ENCODE assay signal across 8 mouse cellular contexts in genomic region chr11:74523210-74523951, GRCm38 (mm10).
A peak's percentile ranks its signal among the peaks of the same experiment; 100 is the strongest.
DNase-seq lines count a peak whose midpoint lies in the region; ATAC-seq and TF ChIP-seq lines count a peak whose summit lies in the region.

No protein-coding gene starts in this region.

- peak overlapping the region; percentile 97 for H3K9ac ChIP-seq in CH12.LX (ENCODE audit: insufficient read depth, low read depth)
- H3K9ac ChIP-seq in hindbrain, embryonic 14.5 days, result peak overlapping the region; percentile 76
- no peak overlapping the region for H3K9ac ChIP-seq in liver, embryonic 14.5 days (replicated peaks)
- H3K9ac ChIP-seq in stomach, embryonic 16.5 days (ENCODE audit: low read length), result peak overlapping the region; percentile 79

- TF ChIP-seq EP300 in CH12.LX (IDR thresholded peaks at IDR 0.05; ENCODE audit: low read length), result peak; percentile 96
- no peak for TF ChIP-seq EP300 in liver, embryonic 14.5 days (IDR thresholded peaks at IDR 0.05; ENCODE audit: low read depth)

- H3K27ac ChIP-seq in CH12.LX (ENCODE audit: insufficient read depth, low read depth), result peak overlapping the region; percentile 98
- no peak overlapping the region for H3K27ac ChIP-seq in bone marrow macrophage, adult 2 months (ENCODE audit: insufficient read depth, low read depth, low read length)
- no peak overlapping the region for H3K27ac ChIP-seq in hindbrain, embryonic 14.5 days
- no peak overlapping the region for H3K27ac ChIP-seq in liver, embryonic 14.5 days
- H3K27ac ChIP-seq in stomach, embryonic 16.5 days (ENCODE audit: low read length), result peak overlapping the region; percentile 70

- peak; percentile 94 for DNase-seq in CH12.LX (ENCODE audit: extremely low read depth)
- DNase-seq in hindbrain, embryonic 14.5 days (ENCODE audit: low spot score), result no peak
- DNase-seq in liver, embryonic 14.5 days (ENCODE audit: low read depth in 3 of 3, low spot score in 3 of 3), result no peak
- no peak for DNase-seq in MN1 (ENCODE audit: low spot score)
- DNase-seq in adrenal gland, postnatal 25 days, result no peak

- H3K4me1 ChIP-seq in CH12.LX (ENCODE audit: control insufficient read depth in 1 of 2, insufficient read depth in 2 of 2), result peaks cover 28 to 69% of the 10 kb centered on the region in 2 experiments
- H3K4me1 ChIP-seq in bone marrow macrophage, adult 2 months (ENCODE audit: control insufficient read depth, insufficient read depth, low read length), result peaks cover 2% of the 10 kb centered on the region
- H3K4me1 ChIP-seq in hindbrain, embryonic 14.5 days (replicated peaks; ENCODE audit: control insufficient read depth, insufficient read depth, low read length), result peaks cover 20% of the 10 kb centered on the region
- peaks cover 0 to 5% of the 10 kb centered on the region in 2 experiments; a peak in 1 of 4 replicates for H3K4me1 ChIP-seq in liver, embryonic 14.5 days (replicated peaks; ENCODE audit: control insufficient read depth in 2 of 2, insufficient read depth in 2 of 2, low read length in 1 of 2)
- peaks cover 27% of the 10 kb centered on the region for H3K4me1 ChIP-seq in stomach, embryonic 16.5 days (ENCODE audit: control insufficient read depth, insufficient read depth, low read length)

- H3K9me3 ChIP-seq in CH12.LX (replicated peaks; ENCODE audit: low read length), result no peaks in the 10 kb centered on the region
- H3K9me3 ChIP-seq in hindbrain, embryonic 14.5 days (ENCODE audit: control insufficient read depth, low read length), result no peaks in the 10 kb centered on the region
- no peaks in the 10 kb centered on the region for H3K9me3 ChIP-seq in liver, embryonic 14.5 days (ENCODE audit: control insufficient read depth, low read length)
- H3K9me3 ChIP-seq in stomach, embryonic 16.5 days (replicated peaks; ENCODE audit: control insufficient read depth, low read length), result no peaks in the 10 kb centered on the region

- in situ Hi-C loops in CH12.LX (cut with MboI; ENCODE audit: low pct_ligation_motif_present, low pct_unique_long_range_greater_than_20kb, low sequenced_read_pairs), result loop anchor here (5.0 to 10.0 kb wide), 2 partner anchors 36 to 129 kb away; no protein-coding TSS in a partner anchor

- no peaks in the 10 kb centered on the region for H3K27me3 ChIP-seq in CH12.LX (replicated peaks)
- peaks cover 10% of the 10 kb centered on the region; the same call in 1 of the 2 replicates for H3K27me3 ChIP-seq in hindbrain, embryonic 14.5 days (ENCODE audit: control insufficient read depth, insufficient read depth, low read length)
- peaks cover 45% of the 10 kb centered on the region for H3K27me3 ChIP-seq in liver, embryonic 14.5 days (ENCODE audit: control insufficient read depth, insufficient read depth, low read length)
- peaks cover 21% of the 10 kb centered on the region for H3K27me3 ChIP-seq in stomach, embryonic 16.5 days (ENCODE audit: control insufficient read depth, insufficient read depth, low read length)

- WGBS in hindbrain, embryonic 14.5 days, result 5% methylated on average over 30 of the region's 30 CpGs
- WGBS in liver, embryonic 14.5 days (ENCODE audit: insufficient replicate concordance), result 7% methylated on average over 30 of the region's 30 CpGs
- 9% methylated on average over 30 of the region's 30 CpGs for WGBS in stomach, embryonic 16.5 days

- TF ChIP-seq RAD21 in CH12.LX (IDR thresholded peaks at IDR 0.05; ENCODE audit: low read depth, low read length), result no peak; the same call in 1 of the 2 replicates

- H3K4me3 ChIP-seq in CH12.LX (replicated peaks in 1 of 3; ENCODE audit: low read depth in 2 of 3, low read length in 2 of 3, poor library complexity in 1 of 3), result peak overlapping the region; percentile 55 to 90 (median 68)
- H3K4me3 ChIP-seq in bone marrow macrophage, adult 2 months (ENCODE audit: insufficient read depth, low read length), result peak overlapping the region; percentile 45; the same call in 1 of the 2 replicates
- H3K4me3 ChIP-seq in hindbrain, embryonic 14.5 days (replicated peaks; ENCODE audit: low read length), result peak overlapping the region; percentile 65
- H3K4me3 ChIP-seq in liver, embryonic 14.5 days (ENCODE audit: insufficient read depth in 1 of 2, low read depth in 2 of 2, low read length in 2 of 2), result peak overlapping the region in 1 of 2 experiments; percentile 57; a peak in 2 of 4 replicates
- H3K4me3 ChIP-seq in stomach, embryonic 16.5 days (replicated peaks; ENCODE audit: low read length), result peak overlapping the region; percentile 67

- ATAC-seq in hindbrain, embryonic 14.5 days (ENCODE audit: low FRiP score), result peak; percentile 25; the same call in 1 of the 2 replicates
- ATAC-seq in liver, embryonic 14.5 days (ENCODE audit: insufficient read depth), result no peak
- ATAC-seq in stomach, embryonic 16.5 days (ENCODE audit: insufficient read depth, low FRiP score), result no peak
- no peak for ATAC-seq in megakaryocyte progenitor cell, adult 5-6 weeks (replicated peaks; ENCODE audit: poor library complexity)

- peaks cover 2 to 17% of the 10 kb centered on the region in 2 experiments for H3K36me3 ChIP-seq in CH12.LX (replicated peaks in 1 of 2; ENCODE audit: control insufficient read depth in 1 of 2, insufficient read depth in 1 of 2, low read length in 1 of 2)
- H3K36me3 ChIP-seq in hindbrain, embryonic 14.5 days (replicated peaks; ENCODE audit: control insufficient read depth, insufficient read depth), result no peaks in the 10 kb centered on the region
- H3K36me3 ChIP-seq in liver, embryonic 14.5 days (replicated peaks; ENCODE audit: control insufficient read depth, insufficient read depth, low read depth), result no peaks in the 10 kb centered on the region
- H3K36me3 ChIP-seq in stomach, embryonic 16.5 days (ENCODE audit: control insufficient read depth, insufficient read depth, low read length), result no peaks in the 10 kb centered on the region

- dilution Hi-C loops in CH12.LX (cut with MboI; ENCODE audit: extremely low pct_ligation_motif_present, extremely low pct_unique_long_range_greater_than_20kb, low sequenced_read_pairs), result no loop called here

- TF ChIP-seq CTCF in CH12.LX (conservative IDR thresholded peaks at IDR 0.05 in 1 of 2, IDR thresholded peaks at IDR 0.05 in 1 of 2; ENCODE audit: low read depth in 2 of 2, low read length in 2 of 2), result no peak
- TF ChIP-seq CTCF in bone marrow macrophage, adult 2 months (IDR thresholded peaks at IDR 0.05; ENCODE audit: low read depth, low read length), result no peak
- no peak for TF ChIP-seq CTCF in liver, embryonic 14.5 days (IDR thresholded peaks at IDR 0.05; ENCODE audit: low read depth)

- peaks cover 39% of the 10 kb centered on the region for H3K79me2 ChIP-seq in CH12.LX (replicated peaks; ENCODE audit: control insufficient read depth, extremely low read depth, insufficient read depth, poor library complexity, severe bottlenecking)

- TF ChIP-seq POLR2A in CH12.LX (IDR thresholded peaks at IDR 0.05; ENCODE audit: low read depth, low read length), result peak; percentile 86
- TF ChIP-seq POLR2A in bone marrow macrophage, adult 2 months (IDR thresholded peaks at IDR 0.05; ENCODE audit: borderline replicate concordance, low read depth, low read length), result no peak

- peak overlapping the region; percentile 83 for H3K4me2 ChIP-seq in CH12.LX (ENCODE audit: insufficient read depth, low read depth, poor library complexity, severe bottlenecking)
- H3K4me2 ChIP-seq in hindbrain, embryonic 14.5 days (replicated peaks), result peak overlapping the region; percentile 99
- H3K4me2 ChIP-seq in liver, embryonic 14.5 days (ENCODE audit: low read depth), result peak overlapping the region; percentile 68
- H3K4me2 ChIP-seq in stomach, embryonic 16.5 days (ENCODE audit: low read depth, low read length), result peak overlapping the region; percentile 96

TF ChIP-seq in CH12.LX, 34 proteins besides CTCF, POLR2A, EP300 and RAD21 (continues in another document):
- no peak for TF ChIP-seq ZC3H11A (IDR thresholded peaks at IDR 0.05; ENCODE audit: low read depth, low read length)
- TF ChIP-seq MYC (IDR thresholded peaks at IDR 0.05; ENCODE audit: low read depth, low read length), result peak; percentile 98
- TF ChIP-seq E2F4 (IDR thresholded peaks at IDR 0.05; ENCODE audit: insufficient replicate concordance, low read depth, low read length), result no peak
- peak; percentile 86 for TF ChIP-seq ZMIZ1 (IDR thresholded peaks at IDR 0.05; ENCODE audit: low read depth, low read length)
- TF ChIP-seq ZKSCAN1 (IDR thresholded peaks at IDR 0.05; ENCODE audit: borderline replicate concordance, low read depth, low read length), result no peak
- peak; percentile 94 for TF ChIP-seq SIN3A (IDR thresholded peaks at IDR 0.05; ENCODE audit: low read length)
- peak; percentile 95 for TF ChIP-seq RCOR1 (conservative IDR thresholded peaks at IDR 0.05; ENCODE audit: low read depth, low read length)
- TF ChIP-seq KAT2A (IDR thresholded peaks at IDR 0.05; ENCODE audit: insufficient replicate concordance, low read length), result 0 out of 2 replicates have a peak, but pooled peaks have one; percentile 71
- TF ChIP-seq BHLHE40 (IDR thresholded peaks at IDR 0.05; ENCODE audit: low read depth, low read length), result peak; percentile 100
- TF ChIP-seq NELFE (IDR thresholded peaks at IDR 0.05; ENCODE audit: low read depth, low read length), result peak; percentile 82
- TF ChIP-seq CHD1 (IDR thresholded peaks at IDR 0.05; ENCODE audit: low read depth, low read length), result no peak; the same call in 1 of the 2 replicates
- TF ChIP-seq TCF12 (IDR thresholded peaks at IDR 0.05; ENCODE audit: low read depth, low read length), result peak; percentile 95
- no peak for TF ChIP-seq PAX5 (IDR thresholded peaks at IDR 0.05; ENCODE audit: low read length)
- no peak for TF ChIP-seq USF1 (IDR thresholded peaks at IDR 0.05; ENCODE audit: low read depth, low read length)
- peak; percentile 97 for TF ChIP-seq MAX (IDR thresholded peaks at IDR 0.05; ENCODE audit: low read length)
- TF ChIP-seq SMC3 (IDR thresholded peaks at IDR 0.05; ENCODE audit: low read depth, low read length), result peak; percentile 22; the same call in 1 of the 2 replicates
- peak; percentile 51 for TF ChIP-seq ELF1 (IDR thresholded peaks at IDR 0.05; ENCODE audit: low read depth, low read length)
- peak; percentile 98 for TF ChIP-seq JUND (conservative IDR thresholded peaks at IDR 0.05; ENCODE audit: low read depth, low read length)
- TF ChIP-seq MEF2A (IDR thresholded peaks at IDR 0.05; ENCODE audit: borderline replicate concordance, low read depth, low read length), result peak; percentile 95
- peak; percentile 10; the same call in 1 of the 2 replicates for TF ChIP-seq NRF1 (IDR thresholded peaks at IDR 0.05; ENCODE audit: low read depth, low read length)
- peak; percentile 55 for TF ChIP-seq HCFC1 (IDR thresholded peaks at IDR 0.05; ENCODE audit: low read depth, low read length)
- TF ChIP-seq POLR2AphosphoS2 (IDR thresholded peaks at IDR 0.05; ENCODE audit: low read depth, low read length), result peak; percentile 66; the same call in 1 of the 2 replicates
- no peak for TF ChIP-seq USF2 (conservative IDR thresholded peaks at IDR 0.05; ENCODE audit: low read depth, low read length)
- TF ChIP-seq CHD2 (IDR thresholded peaks at IDR 0.05; ENCODE audit: low read length), result peak; percentile 79
- TF ChIP-seq JUN (IDR thresholded peaks at IDR 0.05; ENCODE audit: insufficient read depth, low read depth, low read length), result peak; percentile 95

Comparison
In these comparisons a context has a peak if more than half of its experiments do, and no peak if none do; other contexts are left out.
1. H3K27ac ChIP-seq: peak in CH12.LX (single experiment) and stomach, embryonic 16.5 days (single experiment); none in bone marrow macrophage, adult 2 months (single experiment), hindbrain, embryonic 14.5 days (single experiment) and liver, embryonic 14.5 days (single experiment).
2. Peak in every context shown above with its lines, with median percentiles within 50 percentile points of each other: H3K4me2 ChIP-seq.